Mouse (Mus musculus) lung, postnatal 0 days (tissue): ENCODE measurements at regions not wholly inside any gene's neighbourhood (a gene's known extent, or its start where the extent isn't known, plus 50 kb on each side); places are given as distances from the start of the nearest gene placed in this dataset.
A peak's percentile ranks its signal among the peaks of the same experiment; 100 is the strongest.

Experiments
- ATAC-seq: fragments of 200-750 bp; cut with Nextera tagmentation; 2 replicates; pipeline ENCODE4 v1.8.0; 2017; ENCODE audit warnings: moderate library complexity
- DNase-seq: peaks from one replicate; pipeline ENCODE4 v3.0.0-alpha.2; 2016; ENCODE audit warnings: low spot score
- H3K27ac ChIP-seq: fragments of 300-500 bp; sonication (generic); 2 replicates; pipeline ENCODE4 v1.5.1; 2014; ENCODE audit warnings: antibody characterized with exemption, mild to moderate bottlenecking, low read length, mixed read lengths
- H3K27me3 ChIP-seq: fragments of 300-500 bp; sonication (generic); replicated peaks from 2 replicates; pipeline ENCODE4 v1.6.1; 2014; ENCODE audit warnings: low read length, mixed read lengths; ENCODE audit not compliant: insufficient read depth
- H3K36me3 ChIP-seq: fragments of 300-500 bp; sonication (generic); 2 replicates; pipeline ENCODE4 v1.6.1; 2014; ENCODE audit warnings: low read length, mixed read lengths; ENCODE audit not compliant: insufficient read depth
- H3K4me1 ChIP-seq: fragments of 300-500 bp; sonication (generic); 2 replicates; pipeline ENCODE4 v1.6.1; 2014; ENCODE audit warnings: antibody characterized with exemption, low read depth, low read length, mixed read lengths; ENCODE audit not compliant: insufficient read depth
- H3K4me2 ChIP-seq: fragments of 300-500 bp; sonication (generic); replicated peaks from 2 replicates; pipeline ENCODE4 v1.6.1; 2014; ENCODE audit warnings: low read depth, mild to moderate bottlenecking, low read length, moderate library complexity, mixed read lengths
- H3K4me3 ChIP-seq: fragments of 300-500 bp; sonication (generic); 2 replicates; pipeline ENCODE4 v1.5.1; 2014; ENCODE audit warnings: low read depth, low read length
- H3K9ac ChIP-seq: fragments of 300-500 bp; sonication (generic); replicated peaks from 2 replicates; pipeline ENCODE4 v1.6.1; 2014; ENCODE audit warnings: low read depth, mild to moderate bottlenecking
- H3K9me3 ChIP-seq: fragments of 300-500 bp; sonication (generic); 2 replicates; pipeline ENCODE4 v1.6.1; 2016; ENCODE audit warnings: low read length, mixed read lengths
- CTCF ChIP-seq: IDR thresholded peaks from 2 replicates; pipeline ENCODE4 v1.5.1; 2016; ENCODE audit warnings: antibody characterized with exemption, mild to moderate bottlenecking
- EP300 ChIP-seq: IDR thresholded peaks from 2 replicates; pipeline ENCODE4 v1.6.1; 2016; ENCODE audit warnings: antibody characterized with exemption, mild to moderate bottlenecking, control low read depth
- WGBS: fragments of 180-500 bp; shearing (Covaris S2); extraction: QIAGEN DNeasy Blood & Tissue Kit; methylation state at CpG from one replicate; pipeline ENCODE4 v1.1.7; 2014; 5-methylcytosine and 5-hydroxymethylcytosine counted together

DNA sequence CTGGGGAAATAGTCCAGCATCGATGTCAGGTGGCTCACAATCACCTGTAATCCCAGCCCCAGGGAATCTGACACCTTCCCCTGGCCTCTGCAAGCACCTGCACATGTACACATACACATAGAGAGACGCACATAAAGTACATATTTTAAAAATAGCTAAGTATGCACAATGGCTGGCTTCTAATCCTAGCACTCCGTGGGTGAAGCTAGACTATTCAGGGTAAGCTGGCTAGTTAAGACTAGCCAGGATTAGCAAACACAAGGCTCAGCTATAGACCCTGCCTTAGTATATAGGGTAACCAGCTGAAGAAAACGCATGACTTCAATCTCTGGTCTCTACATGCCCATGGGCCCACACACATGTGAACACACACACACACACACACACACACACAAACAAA lies 274.6 kb downstream of the Pdcd6ip start:
- no peak for TF ChIP-seq EP300
- no peak for TF ChIP-seq CTCF
- WGBS, result 64% methylated on average over 4 of the region's 4 CpGs
- no peak for DNase-seq
- Histone ChIP-seq H3K4me1 (no peaks in the 10 kb centered on the region), H3K9me3 (no peaks in the 10 kb centered on the region), H3K4me3 (no peak overlapping the region), H3K27ac (no peak overlapping the region), H3K4me2 (no peak overlapping the region), H3K9ac (no peak overlapping the region), H3K36me3 (no peaks in the 10 kb centered on the region), H3K27me3 (no peaks in the 10 kb centered on the region)
- ATAC-seq, result no peak

GRCm38 (mm10) chr9:113432601-113433179 lies 275.4 kb downstream of the Pdcd6ip start:
- H3K4me2 ChIP-seq, result no peak overlapping the region
- H3K9me3 ChIP-seq, result no peaks in the 10 kb centered on the region
- no peaks in the 10 kb centered on the region for H3K4me1 ChIP-seq
- no peak overlapping the region for H3K4me3 ChIP-seq
- 71% methylated on average over 9 of the region's 9 CpGs for WGBS
- TF ChIP-seq CTCF, result no peak
- TF ChIP-seq EP300, result no peak
- no peaks in the 10 kb centered on the region for H3K27me3 ChIP-seq
- peak; percentile 17 for DNase-seq
- H3K27ac ChIP-seq, result no peak overlapping the region
- no peaks in the 10 kb centered on the region for H3K36me3 ChIP-seq
- ATAC-seq, result no peak
- no peak overlapping the region for H3K9ac ChIP-seq

DNA sequence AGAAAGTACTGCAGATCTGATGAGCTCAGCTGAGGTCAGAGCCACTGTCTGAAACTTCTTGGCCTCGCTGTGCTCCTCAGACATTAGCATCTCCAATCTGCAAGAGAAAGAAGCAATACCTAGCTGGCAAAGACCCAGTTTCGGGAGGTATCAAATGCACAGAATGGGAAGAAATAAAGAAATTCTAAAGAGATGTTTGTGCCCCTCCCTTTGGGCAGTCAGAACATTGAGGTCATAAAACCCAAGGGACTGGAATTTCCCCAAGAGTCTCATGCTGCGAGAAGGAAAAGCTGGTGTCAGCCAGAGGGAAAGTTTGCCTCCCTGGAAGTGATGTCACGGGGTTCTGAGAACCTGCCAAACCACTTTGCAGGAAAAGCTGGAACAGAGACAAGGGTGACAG lies 277.6 kb downstream of the Pdcd6ip start:
- 68% methylated on average over 4 of the region's 4 CpGs for WGBS
- no peak overlapping the region for H3K4me3 ChIP-seq
- no peak for TF ChIP-seq CTCF
- TF ChIP-seq EP300, result no peak
- no peak overlapping the region for H3K27ac ChIP-seq
- no peaks in the 10 kb centered on the region for H3K27me3 ChIP-seq
- ATAC-seq, result no peak
- no peaks in the 10 kb centered on the region for H3K4me1 ChIP-seq
- no peak for DNase-seq
- no peaks in the 10 kb centered on the region for H3K36me3 ChIP-seq
- H3K4me2 ChIP-seq, result no peak overlapping the region
- no peaks in the 10 kb centered on the region for H3K9me3 ChIP-seq
- no peak overlapping the region for H3K9ac ChIP-seq

GRCm38 (mm10) chr9:113427281-113427680 lies 280.8 kb downstream of the Pdcd6ip start:
- Histone ChIP-seq H3K9ac (no peak overlapping the region), H3K4me2 (no peak overlapping the region), H3K27me3 (no peaks in the 10 kb centered on the region), H3K4me1 (no peaks in the 10 kb centered on the region), H3K27ac (no peak overlapping the region), H3K4me3 (no peak overlapping the region), H3K9me3 (no peaks in the 10 kb centered on the region), H3K36me3 (no peaks in the 10 kb centered on the region)
- ATAC-seq, result no peak
- no peak for DNase-seq
- 75% methylated on average over 4 of the region's 4 CpGs for WGBS
- TF ChIP-seq CTCF, result no peak
- no peak for TF ChIP-seq EP300

GRCm38 (mm10) chr9:113426324-113426723 lies 281.7 kb downstream of the Pdcd6ip start:
- DNase-seq, result no peak
- H3K27me3 ChIP-seq, result no peaks in the 10 kb centered on the region
- H3K9ac ChIP-seq, result no peak overlapping the region
- no peak overlapping the region for H3K4me2 ChIP-seq
- no peak overlapping the region for H3K27ac ChIP-seq
- WGBS, result 62% methylated on average over 15 of the region's 15 CpGs
- H3K9me3 ChIP-seq, result no peaks in the 10 kb centered on the region
- H3K4me3 ChIP-seq, result no peak overlapping the region
- ATAC-seq, result no peak
- no peaks in the 10 kb centered on the region for H3K36me3 ChIP-seq
- H3K4me1 ChIP-seq, result no peaks in the 10 kb centered on the region
- no peak for TF ChIP-seq CTCF
- TF ChIP-seq EP300, result no peak

DNA sequence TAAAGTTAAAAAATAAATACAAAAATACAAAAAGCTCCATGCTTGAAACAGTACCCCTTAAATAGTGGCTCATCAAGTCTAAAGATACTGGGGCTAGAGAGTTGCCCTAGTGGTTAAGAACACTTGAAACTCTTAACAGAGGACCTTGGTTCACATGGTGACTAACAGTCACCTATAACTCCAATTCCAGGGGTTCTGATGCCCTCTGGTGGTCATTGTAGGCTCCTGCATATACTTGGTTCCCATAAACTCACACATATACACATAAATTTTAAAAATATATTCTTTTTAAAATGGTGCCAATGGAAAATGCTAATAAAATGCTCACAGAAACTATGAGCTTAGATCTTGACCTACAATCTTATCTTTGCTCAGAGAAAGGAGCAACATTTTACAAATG lies 286.4 kb downstream of the Pdcd6ip start:
- no peak overlapping the region for H3K4me2 ChIP-seq
- no peaks in the 10 kb centered on the region for H3K4me1 ChIP-seq
- H3K36me3 ChIP-seq, result no peaks in the 10 kb centered on the region
- no peaks in the 10 kb centered on the region for H3K9me3 ChIP-seq
- DNase-seq (no peak), ATAC-seq (no peak)
- H3K4me3 ChIP-seq, result no peak overlapping the region
- H3K27me3 ChIP-seq, result no peaks in the 10 kb centered on the region
- no peak overlapping the region for H3K27ac ChIP-seq
- no peak overlapping the region for H3K9ac ChIP-seq
- TF ChIP-seq CTCF (no peak), EP300 (no peak)

DNA sequence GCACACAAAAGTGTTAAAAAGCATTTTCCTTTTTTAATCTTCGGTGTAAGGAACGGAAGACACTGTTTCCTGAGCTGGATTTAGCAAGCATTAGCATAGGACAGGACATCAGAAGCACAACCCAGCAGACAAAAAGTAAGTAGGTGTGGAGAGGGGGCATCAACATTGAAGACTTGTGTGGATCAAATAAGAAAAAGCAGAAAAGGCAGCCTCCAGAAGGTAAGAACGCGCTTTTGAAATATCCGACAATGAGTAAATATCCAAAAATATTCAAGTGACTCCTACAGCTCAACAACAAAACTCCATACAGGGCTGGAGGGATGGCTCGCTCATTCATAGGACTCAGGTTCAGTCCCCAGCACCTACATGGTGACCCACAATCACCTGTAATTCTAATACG lies 286.9 kb downstream of the Pdcd6ip start:
- DNase-seq, result no peak
- 91% methylated on average over 7 of the region's 7 CpGs for WGBS
- no peak overlapping the region for H3K4me3 ChIP-seq

More for the DNA sequence above, 286.9 kb downstream of the Pdcd6ip start:
- Histone ChIP-seq H3K27ac (no peak overlapping the region), H3K4me2 (no peak overlapping the region), H3K9ac (no peak overlapping the region), H3K9me3 (no peaks in the 10 kb centered on the region), H3K36me3 (no peaks in the 10 kb centered on the region), H3K27me3 (no peaks in the 10 kb centered on the region), H3K4me1 (no peaks in the 10 kb centered on the region)
- no peak for ATAC-seq
- TF ChIP-seq CTCF (no peak), EP300 (no peak)
